Mouse (Mus musculus) urinary bladder, adult 18-20 months (tissue): ENCODE measurements around the gene Rbmxl1.
"Not testable (repeated sequence)": the region's sequence is repeated elsewhere in the genome, so short reads cannot be mapped to it uniquely, and the experiment has no call there.

Experiments used
- DNase-seq, 2 experiments: peaks; one replicate each; pipeline ENCODE4 v3.0.0; 2022; ENCODE audit warnings: low spot score in 2 of 2, mixed read lengths in 2 of 2

Rbmxl1 gene

GRCm38 (mm10) chr8:78508719-78509272 is at the start of gene Rbmxl1:
Gene Rbmxl1, minus strand, starts transcription at chr8:78508898.
- peak; percentile 74 to 94 for DNase-seq

GRCm38 (mm10) chr8:78556773-78557434 is 48.2 kb upstream of the Rbmxl1 start:
- no peak for DNase-seq

GRCm38 (mm10) chr8:78555817-78556216 is 47.1 kb upstream of the Rbmxl1 start:
- no peak for DNase-seq

GRCm38 (mm10) chr8:78550752-78551134 is 42.0 kb upstream of the Rbmxl1 start:
- no peak for DNase-seq

- no peak for DNase-seq
Observed at GRCm38 (mm10) chr8:78549971-78550751, 41.5 kb upstream of the Rbmxl1 start.

GRCm38 (mm10) chr8:78545153-78545817 is 36.6 kb upstream of the Rbmxl1 start:
- not testable (repeated sequence) for DNase-seq

GRCm38 (mm10) chr8:78544545-78544944 is 35.8 kb upstream of the Rbmxl1 start:
- DNase-seq: no peak

- DNase-seq: no peak
Observed at GRCm38 (mm10) chr8:78543621-78544020, 34.9 kb upstream of the Rbmxl1 start.

- not testable (repeated sequence) for DNase-seq
Observed at GRCm38 (mm10) chr8:78542670-78543069, 34.0 kb upstream of the Rbmxl1 start.

GRCm38 (mm10) chr8:78537795-78538194 is 29.1 kb upstream of the Rbmxl1 start:
- no peak for DNase-seq

GRCm38 (mm10) chr8:78536716-78537115 is 28.0 kb upstream of the Rbmxl1 start:
- no peak for DNase-seq

- DNase-seq: no peak
Observed at GRCm38 (mm10) chr8:78533981-78534380, 25.3 kb upstream of the Rbmxl1 start.

- DNase-seq: no peak
Observed at GRCm38 (mm10) chr8:78515132-78515531, 6.4 kb upstream of the Rbmxl1 start.

- no peak for DNase-seq
Observed at GRCm38 (mm10) chr8:78514706-78515105, 6.0 kb upstream of the Rbmxl1 start.

- no peak for DNase-seq
Observed at GRCm38 (mm10) chr8:78513106-78513505, 4.4 kb upstream of the Rbmxl1 start.

GRCm38 (mm10) chr8:78510926-78511325 is 2.2 kb upstream of the Rbmxl1 start:
- DNase-seq: no peak

GRCm38 (mm10) chr8:78510094-78510493 is 1.4 kb upstream of the Rbmxl1 start:
- DNase-seq: no peak

GRCm38 (mm10) chr8:78509273-78510031 is 754 bp upstream of the Rbmxl1 start, which contains the start of gene Slc10a7:
Gene Slc10a7, plus strand, starts transcription at chr8:78509346.
- DNase-seq: peak; percentile 72 to 74

GRCm38 (mm10) chr8:78507979-78508718 is 549 bp downstream of the Rbmxl1 start:
- DNase-seq: peak in 1 of 2 experiments; percentile 18

- no peak for DNase-seq
Observed at GRCm38 (mm10) chr8:78502706-78503105, 6.0 kb downstream of the Rbmxl1 start.

- DNase-seq: not testable (repeated sequence)
Observed at GRCm38 (mm10) chr8:78496273-78496672, 12.4 kb downstream of the Rbmxl1 start.
